Mouse (Mus musculus) liver, embryonic 14.5 days (tissue): ENCODE data around the gene Dnaaf2. TPM values are rescaled to one million over a fixed set of nuclear protein-coding genes. Genes with fewer than 3 reads are reported as not detected.
A peak's percentile ranks its signal among the peaks of the same experiment; 100 is the strongest.

Experiments used
- ATAC-seq: fragments of 200-750 bp; cut with Nextera tagmentation; 2 replicates; pipeline ENCODE4 v1.8.0; 2017; ENCODE audit warnings: moderate number of reproducible peaks, mild to moderate bottlenecking, moderate library complexity; ENCODE audit not compliant: insufficient read depth
- DNase-seq, 3 experiments: peaks; one replicate each; pipeline ENCODE4 v3.0.0-alpha.2; 2012 to 2013; ENCODE audit warnings: low read depth in 3 of 3, low spot score in 3 of 3
- H3K27ac ChIP-seq: fragments of 300-500 bp; sonication (generic); 2 replicates; pipeline ENCODE4 v1.5.1; 2014; ENCODE audit warnings: moderate library complexity, mild to moderate bottlenecking, control low read depth, inconsistent platforms
- H3K27me3 ChIP-seq: fragments of 300-500 bp; sonication (generic); 2 replicates; pipeline ENCODE4 v1.6.1; 2014; ENCODE audit warnings: mild to moderate bottlenecking, low read length, moderate library complexity; ENCODE audit not compliant: control insufficient read depth, insufficient read depth
- H3K36me3 ChIP-seq: fragments of 300-500 bp; sonication (generic); replicated peaks from 2 replicates; pipeline ENCODE4 v1.6.1; 2014; ENCODE audit warnings: low read depth; ENCODE audit not compliant: control insufficient read depth, insufficient read depth
- H3K4me1 ChIP-seq, 2 experiments: fragments of 200-500 bp in 1 of 2; fragments of 300-500 bp in 1 of 2; sonication (generic) in 1 of 2; replicated peaks; 2 replicates each; pipeline ENCODE4 v1.6.1; 2012 to 2014; ENCODE audit warnings: antibody characterized with exemption in 1 of 2, inconsistent platforms in 1 of 2, low read length in 1 of 2; ENCODE audit not compliant: control insufficient read depth in 2 of 2, insufficient read depth in 2 of 2
- H3K4me2 ChIP-seq: fragments of 300-500 bp; sonication (generic); 2 replicates; pipeline ENCODE4 v1.6.1; 2014; ENCODE audit warnings: low read depth, mild to moderate bottlenecking, control low read depth, moderate library complexity
- H3K4me3 ChIP-seq, 2 experiments: fragments of 200-500 bp in 1 of 2; fragments of 300-500 bp in 1 of 2; sonication (generic) in 1 of 2; 2 replicates each; pipeline ENCODE4 v1.5.1; 2012 to 2014; ENCODE audit warnings: low read depth in 2 of 2, low read length in 2 of 2, mild to moderate bottlenecking in 2 of 2, control low read depth in 1 of 2, inconsistent platforms in 1 of 2, moderate library complexity in 1 of 2; ENCODE audit not compliant: insufficient read depth in 1 of 2
- H3K9ac ChIP-seq: fragments of 300-500 bp; sonication (generic); replicated peaks from 2 replicates; pipeline ENCODE4 v1.6.1; 2014; ENCODE audit warnings: mild to moderate bottlenecking, control low read depth, moderate library complexity
- H3K9me3 ChIP-seq: fragments of 300-500 bp; sonication (generic); 2 replicates; pipeline ENCODE4 v1.6.1; 2016; ENCODE audit warnings: low read length, mixed read lengths; ENCODE audit not compliant: control insufficient read depth
- CTCF ChIP-seq: IDR thresholded peaks from 2 replicates; pipeline ENCODE4 v1.5.1; 2016; ENCODE audit warnings: antibody characterized with exemption, low read depth, control low read depth
- EP300 ChIP-seq: IDR thresholded peaks from 2 replicates; pipeline ENCODE4 v1.6.1; 2016; ENCODE audit warnings: antibody characterized with exemption, low read depth
- WGBS: fragments of 180-500 bp; shearing (Covaris S2); extraction: QIAGEN DNeasy Blood & Tissue Kit; methylation state at CpG from one replicate; pipeline ENCODE4 v1.1.7; 2014; ENCODE audit not compliant: insufficient replicate concordance; 5-methylcytosine and 5-hydroxymethylcytosine counted together
- polyA plus RNA-seq, 2 experiments: library from polyadenylated mRNA; depleted of rRNA in 1 of 2; stranded (reverse) in 1 of 2; unstranded in 1 of 2; fragments of >200 nt; fragmentation: Nextera tagmentation in 1 of 2; extraction: Ambion mirVana in 1 of 2; gene quantifications; 2 replicates each; pipeline versions ENCODE4 v1.2.1 to v1.2.3; 2012 to 2014

The Dnaaf2 gene
- polyA plus RNA-seq, 2 experiments, result 2.8 to 2.9 TPM

DNA sequence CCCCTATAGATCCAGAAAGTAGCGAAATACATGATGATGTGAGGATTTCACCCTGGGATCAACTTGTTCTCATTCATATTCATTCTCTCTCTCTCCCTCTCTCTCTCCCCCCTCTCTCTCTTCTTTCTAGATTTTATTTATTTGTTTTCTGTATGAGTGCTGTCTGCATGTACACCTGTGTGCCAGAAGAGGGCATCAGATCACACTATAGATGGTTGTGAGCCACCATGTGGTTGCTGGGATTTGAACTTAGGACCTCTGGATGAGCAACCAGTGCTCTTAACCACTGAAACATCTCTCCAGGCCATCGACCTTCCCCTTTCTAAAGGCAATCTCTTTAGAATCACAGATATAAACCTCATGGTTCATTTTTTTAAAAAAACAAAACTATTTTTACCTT, 10.3 kb upstream of the Dnaaf2 start:
- Histone ChIP-seq H3K4me2 (no peak overlapping the region), H3K4me1 (no peaks in the 10 kb centered on the region), H3K27me3 (no peaks in the 10 kb centered on the region), H3K9me3 (no peaks in the 10 kb centered on the region), H3K4me3 (no peak overlapping the region), H3K27ac (no peak overlapping the region), H3K36me3 (peaks cover 42% of the 10 kb centered on the region), H3K9ac (no peak overlapping the region)
- DNase-seq (no peak), ATAC-seq (no peak)
- WGBS, result 81% methylated on average over 2 of the region's 2 CpGs
- TF ChIP-seq EP300 (no peak), CTCF (peak; percentile 65)

DNA sequence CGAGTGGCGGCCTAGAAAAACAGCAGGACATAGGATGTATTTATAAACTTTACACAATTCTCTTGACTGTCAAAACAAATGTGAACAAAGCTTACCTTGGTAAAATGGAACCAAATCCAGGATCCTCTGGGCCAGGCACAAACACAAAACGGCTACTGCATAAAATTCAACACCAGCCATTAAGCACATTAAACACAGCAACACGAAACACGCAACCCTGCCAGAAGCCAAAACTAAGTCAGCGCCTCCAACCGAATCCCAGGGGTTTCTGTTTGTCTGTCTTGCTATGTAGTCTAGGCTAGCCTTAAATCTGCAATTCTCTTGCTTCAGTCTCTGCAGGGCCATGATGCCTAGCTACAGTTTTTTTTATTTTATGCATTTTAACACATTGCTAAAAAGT, 9.7 kb upstream of the Dnaaf2 start:
- no peaks in the 10 kb centered on the region for H3K27me3 ChIP-seq
- WGBS, result 91% methylated on average over 7 of the region's 7 CpGs

DNA sequence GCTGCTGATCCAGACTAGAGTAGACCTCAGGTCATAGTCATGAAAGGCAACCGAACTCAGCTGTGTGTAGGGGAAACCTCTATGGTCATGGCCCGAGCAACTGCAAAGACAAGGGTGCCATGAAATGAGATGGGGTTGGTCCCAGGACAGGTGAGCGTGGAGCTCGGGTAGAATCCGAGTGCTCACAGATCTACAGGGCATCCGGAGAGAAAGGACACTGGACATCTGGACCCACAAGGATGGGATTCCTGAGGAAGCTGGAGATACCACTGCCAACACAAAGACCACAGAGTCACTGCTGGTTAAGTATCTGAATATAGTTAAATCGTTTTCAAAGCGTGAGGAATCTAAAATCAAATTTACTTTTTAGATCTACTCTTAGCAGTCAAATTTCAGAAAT, 9.2 kb upstream of the Dnaaf2 start:
- H3K27ac ChIP-seq, result no peak overlapping the region
- no peaks in the 10 kb centered on the region for H3K27me3 ChIP-seq
- no peak overlapping the region for H3K4me3 ChIP-seq
- ATAC-seq (no peak), DNase-seq (no peak)
- no peak overlapping the region for H3K4me2 ChIP-seq
- no peaks in the 10 kb centered on the region for H3K4me1 ChIP-seq
- H3K9me3 ChIP-seq, result no peaks in the 10 kb centered on the region
- peaks cover 42% of the 10 kb centered on the region for H3K36me3 ChIP-seq
- 77% methylated on average over 8 of the region's 8 CpGs for WGBS
- no peak for TF ChIP-seq EP300
- no peak for TF ChIP-seq CTCF
- H3K9ac ChIP-seq, result no peak overlapping the region

More for the DNA sequence above, 9.7 kb upstream of the Dnaaf2 start:
- Histone ChIP-seq H3K36me3 (peaks cover 42% of the 10 kb centered on the region), H3K27ac (no peak overlapping the region), H3K9ac (no peak overlapping the region), H3K4me2 (no peak overlapping the region), H3K9me3 (no peaks in the 10 kb centered on the region), H3K4me1 (no peaks in the 10 kb centered on the region), H3K4me3 (no peak overlapping the region)
- ATAC-seq (no peak), DNase-seq (no peak)
- TF ChIP-seq EP300 (no peak), CTCF (no peak)

DNA sequence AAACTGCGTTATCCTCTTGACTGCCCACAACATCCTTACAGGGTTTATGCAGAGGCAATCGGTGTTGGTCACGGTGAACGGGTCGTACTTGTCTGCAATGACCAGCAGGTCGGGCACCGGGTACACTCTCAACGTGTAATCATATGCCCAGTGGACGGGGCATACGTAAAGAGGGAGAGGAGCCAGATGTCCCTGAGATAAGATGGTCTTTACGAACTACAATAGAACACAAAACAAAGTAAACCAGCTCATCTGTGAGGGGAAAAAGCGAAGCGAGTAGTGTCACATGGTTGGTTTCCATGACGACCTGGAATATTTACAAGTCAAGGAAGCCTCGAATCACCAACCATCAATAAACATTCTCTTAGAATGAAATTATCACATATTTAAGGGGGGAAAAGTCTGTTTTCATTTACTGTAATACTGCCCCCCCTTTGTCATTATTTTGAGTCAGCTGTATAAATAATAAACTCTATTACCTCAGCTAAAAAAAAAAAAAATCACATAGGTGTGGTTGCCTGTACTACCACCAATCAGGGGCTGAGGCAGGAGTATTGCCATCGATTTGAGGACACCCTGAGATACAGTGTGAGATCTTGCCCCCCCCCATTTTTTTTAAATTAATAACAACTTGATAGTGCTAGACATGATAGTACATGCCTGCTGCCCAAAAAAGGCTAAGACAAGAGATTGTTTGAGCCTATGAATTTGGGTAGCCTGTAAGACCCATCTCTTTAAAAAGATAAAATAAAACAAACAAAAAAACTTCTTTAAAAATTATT, 6.0 kb upstream of the Dnaaf2 start, which contains the start of gene Gm49384:
TSS of gene Gm49384 (minus strand) at position 216 of the 782 bp plus-strand sequence.
- ATAC-seq (no peak), DNase-seq (no peak)
- Histone ChIP-seq H3K27ac (no peak within 1 kb of the TSS), H3K4me1 (peaks cover 0 to under 1% of the 10 kb centered on the region in 2 experiments; a peak in 1 of 4 replicates), H3K9me3 (no peaks in the 10 kb centered on the region), H3K36me3 (peaks cover 46% of the 10 kb centered on the region), H3K4me2 (no peak within 1 kb of the TSS), H3K27me3 (no peaks in the 10 kb centered on the region), H3K4me3 (no peak within 1 kb of the TSS), H3K9ac (no peak within 1 kb of the TSS)
- WGBS, result 79% methylated on average over 16 of the region's 16 CpGs
- no peak for TF ChIP-seq CTCF
- TF ChIP-seq EP300, result no peak

DNA sequence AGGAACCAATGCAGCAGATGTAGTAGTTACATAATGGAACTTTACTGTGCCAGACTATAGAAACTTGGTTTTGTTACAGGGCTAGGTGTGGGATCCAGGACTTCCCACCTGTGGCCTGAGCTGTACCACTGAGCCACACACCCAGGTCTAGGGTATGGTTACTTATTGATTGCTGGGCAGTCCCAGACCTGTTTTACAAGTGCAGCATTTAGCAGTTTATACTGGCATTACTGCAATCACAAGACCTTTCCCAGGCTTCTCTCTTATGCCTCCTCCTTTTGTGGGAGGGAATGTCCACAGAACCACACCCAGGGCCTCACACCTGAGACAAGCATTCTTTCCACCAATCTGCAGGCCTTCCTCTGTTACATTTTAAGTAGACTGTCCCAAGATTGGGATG, 756 bp upstream of the Dnaaf2 start:
- Histone ChIP-seq H3K9me3 (no peaks in the 10 kb centered on the region), H3K27ac (no peak overlapping the region), H3K4me1 (peaks cover 6 to 7% of the 10 kb centered on the region in 2 experiments; a peak in 3 of 4 replicates), H3K4me3 (peak overlapping the region; percentile 3 to 83; a peak in 3 of 4 replicates), H3K9ac (0 out of 2 replicates have a peak overlapping the region, but pooled peaks have one; percentile 15), H3K27me3 (no peaks in the 10 kb centered on the region), H3K4me2 (peak overlapping the region; percentile 99), H3K36me3 (peaks cover 37% of the 10 kb centered on the region)
- no peak for DNase-seq
- no peak for TF ChIP-seq EP300
- TF ChIP-seq CTCF, result no peak
- ATAC-seq, result no peak
